Mouse (Mus musculus): ENCODE data around the gene Mypn. TPM values are rescaled to one million over a fixed set of nuclear protein-coding genes. Genes with fewer than 3 reads are reported as not detected.

Gene Mypn
- polyA plus RNA-seq, 2 experiments: 0.03 to 0.05 TPM

DNA sequence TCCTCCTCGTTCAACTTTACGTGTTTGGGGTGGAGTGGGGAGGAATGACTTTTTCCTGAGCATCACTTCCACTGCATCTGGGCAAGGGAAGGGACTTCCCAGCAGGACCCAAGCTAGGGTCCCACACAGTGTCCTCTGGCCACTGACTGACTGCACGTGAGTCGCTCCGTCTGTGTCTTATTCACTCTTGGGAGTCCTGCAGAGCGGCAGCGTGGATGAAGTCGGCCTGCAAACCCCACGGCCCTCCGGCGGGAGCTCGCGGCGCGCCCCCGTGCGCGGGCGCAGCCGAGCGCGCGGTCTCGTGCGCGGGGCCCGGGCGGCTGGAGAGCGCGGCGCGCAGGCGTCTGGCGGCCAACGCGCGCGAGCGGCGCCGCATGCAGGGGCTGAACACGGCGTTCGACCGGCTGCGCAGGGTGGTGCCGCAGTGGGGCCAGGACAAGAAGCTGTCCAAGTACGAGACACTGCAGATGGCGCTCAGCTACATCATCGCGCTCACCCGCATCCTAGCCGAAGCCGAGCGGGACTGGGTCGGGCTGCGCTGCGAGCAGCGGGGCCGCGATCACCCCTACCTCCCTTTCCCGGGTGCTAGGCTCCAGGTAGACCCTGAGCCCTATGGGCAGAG, 103.7 kb downstream of the Mypn start:
- Histone ChIP-seq H3K27me3 (ENCODE audit: control insufficient read depth, insufficient read depth, low read length) (peaks cover 33% of the 10 kb centered on the region), H3K9me3 (ENCODE audit: control insufficient read depth, low read length) (no peaks in the 10 kb centered on the region), H3K9ac (replicated peaks) (no peak overlapping the region), H3K4me1 (replicated peaks; ENCODE audit: control insufficient read depth in 2 of 2, insufficient read depth in 2 of 2, low read length in 1 of 2) (no peaks in the 10 kb centered on the region), H3K27ac (no peak overlapping the region), H3K4me3 (ENCODE audit: insufficient read depth in 1 of 2, low read depth in 2 of 2, low read length in 2 of 2) (peak overlapping the region; percentile 27 to 49), H3K36me3 (replicated peaks; ENCODE audit: control insufficient read depth, insufficient read depth, low read depth) (no peaks in the 10 kb centered on the region), H3K4me2 (ENCODE audit: low read depth) (peak overlapping the region; percentile 67)
- ATAC-seq (ENCODE audit: insufficient read depth) (no peak), DNase-seq (ENCODE audit: low read depth in 3 of 3, low spot score in 3 of 3) (no peak)
- WGBS (ENCODE audit: insufficient replicate concordance): under 1% methylated on average over 62 of the region's 62 CpGs
- TF ChIP-seq CTCF (IDR thresholded peaks at IDR 0.05; ENCODE audit: low read depth) (no peak), EP300 (IDR thresholded peaks at IDR 0.05; ENCODE audit: low read depth) (no peak)

DNA sequence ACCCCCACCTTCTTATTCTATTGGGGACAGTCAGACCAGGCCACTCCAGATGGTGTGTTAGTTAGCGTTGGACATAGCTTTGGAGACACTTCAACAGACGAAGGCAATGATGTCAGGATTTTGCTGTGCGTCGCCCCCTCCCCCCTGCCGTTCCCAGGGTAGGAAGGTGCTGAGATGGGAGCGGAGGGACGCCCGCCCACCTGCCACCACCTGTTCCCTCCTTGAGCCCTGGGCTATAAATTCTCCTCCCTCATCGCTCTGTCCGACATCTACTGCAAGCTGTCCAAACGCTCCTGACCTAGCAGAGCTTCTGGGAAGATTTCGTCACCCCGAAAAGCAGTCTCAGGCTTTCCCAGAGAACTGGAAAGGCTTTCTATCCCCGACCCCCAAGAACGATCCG, 104.2 kb downstream of the Mypn start, which contains the start of gene Atoh7:
TSS of gene Atoh7 (plus strand) at position 131 of the 400 bp plus-strand sequence.
- peaks cover 33% of the 10 kb centered on the region for H3K27me3 ChIP-seq (ENCODE audit: control insufficient read depth, insufficient read depth, low read length)
- H3K4me3 ChIP-seq (ENCODE audit: insufficient read depth in 1 of 2, low read depth in 2 of 2, low read length in 2 of 2): peak within 1 kb of the TSS; percentile 27 to 49
- no peak within 1 kb of the TSS for H3K27ac ChIP-seq
- no peaks in the 10 kb centered on the region for H3K4me1 ChIP-seq (replicated peaks; ENCODE audit: control insufficient read depth in 2 of 2, insufficient read depth in 2 of 2, low read length in 1 of 2)
- no peak for TF ChIP-seq CTCF (IDR thresholded peaks at IDR 0.05; ENCODE audit: low read depth)
- no peak for TF ChIP-seq EP300 (IDR thresholded peaks at IDR 0.05; ENCODE audit: low read depth)
- no peaks in the 10 kb centered on the region for H3K36me3 ChIP-seq (replicated peaks; ENCODE audit: control insufficient read depth, insufficient read depth, low read depth)
- ATAC-seq (ENCODE audit: insufficient read depth) (no peak), DNase-seq (ENCODE audit: low read depth in 3 of 3, low spot score in 3 of 3) (no peak)
- H3K9ac ChIP-seq (replicated peaks): no peak within 1 kb of the TSS
- 15% methylated on average over 16 of the region's 16 CpGs for WGBS (ENCODE audit: insufficient replicate concordance)
- H3K9me3 ChIP-seq (ENCODE audit: control insufficient read depth, low read length): no peaks in the 10 kb centered on the region
- peak within 1 kb of the TSS; percentile 67 for H3K4me2 ChIP-seq (ENCODE audit: low read depth)

- Histone ChIP-seq H3K4me3 (ENCODE audit: insufficient read depth in 1 of 2, low read depth in 2 of 2, low read length in 2 of 2) (no peak overlapping the region), H3K9ac (replicated peaks) (no peak overlapping the region), H3K9me3 (ENCODE audit: control insufficient read depth, low read length) (no peaks in the 10 kb centered on the region), H3K4me1 (replicated peaks; ENCODE audit: control insufficient read depth in 2 of 2, insufficient read depth in 2 of 2, low read length in 1 of 2) (no peaks in the 10 kb centered on the region), H3K36me3 (replicated peaks; ENCODE audit: control insufficient read depth, insufficient read depth, low read depth) (no peaks in the 10 kb centered on the region), H3K27me3 (ENCODE audit: control insufficient read depth, insufficient read depth, low read length) (peaks cover 33% of the 10 kb centered on the region), H3K4me2 (ENCODE audit: low read depth) (no peak overlapping the region), H3K27ac (no peak overlapping the region)
- no peak for ATAC-seq (ENCODE audit: insufficient read depth)
- 58% methylated on average over 12 of the region's 12 CpGs for WGBS (ENCODE audit: insufficient replicate concordance)
- DNase-seq (ENCODE audit: low read depth in 3 of 3, low spot score in 3 of 3): no peak
- TF ChIP-seq CTCF (IDR thresholded peaks at IDR 0.05; ENCODE audit: low read depth) (no peak), EP300 (IDR thresholded peaks at IDR 0.05; ENCODE audit: low read depth) (no peak)
Observed at GRCm38 (mm10) chr10:63098191-63098590, 105.6 kb downstream of the Mypn start.

DNA sequence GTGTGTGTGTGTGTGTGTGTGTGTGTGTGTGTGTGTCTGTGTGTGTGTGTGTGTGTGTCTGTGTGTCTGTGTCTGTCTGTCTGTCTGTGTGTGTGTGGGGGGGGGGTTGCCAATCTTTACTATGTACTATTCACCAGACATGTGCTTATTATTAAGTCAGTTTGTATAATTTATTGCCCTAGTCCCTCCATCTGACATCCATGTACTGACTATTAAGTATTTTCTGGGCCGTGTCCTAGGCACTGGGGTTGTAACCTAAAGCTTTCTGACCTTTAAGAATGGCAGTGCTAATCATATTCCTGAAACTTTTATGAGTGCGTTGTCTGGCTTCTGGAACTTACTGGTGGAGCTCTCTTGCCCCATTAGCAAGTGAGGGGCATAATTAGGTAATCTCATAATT, 107.0 kb downstream of the Mypn start:
- TF ChIP-seq CTCF (IDR thresholded peaks at IDR 0.05; ENCODE audit: low read depth) (no peak), EP300 (IDR thresholded peaks at IDR 0.05; ENCODE audit: low read depth) (no peak)
- Histone ChIP-seq H3K4me3 (ENCODE audit: insufficient read depth in 1 of 2, low read depth in 2 of 2, low read length in 2 of 2) (no peak overlapping the region), H3K27ac (no peak overlapping the region), H3K9me3 (ENCODE audit: control insufficient read depth, low read length) (no peaks in the 10 kb centered on the region), H3K4me2 (ENCODE audit: low read depth) (no peak overlapping the region), H3K9ac (replicated peaks) (no peak overlapping the region), H3K27me3 (ENCODE audit: control insufficient read depth, insufficient read depth, low read length) (peaks cover 30% of the 10 kb centered on the region), H3K4me1 (replicated peaks; ENCODE audit: control insufficient read depth in 2 of 2, insufficient read depth in 2 of 2, low read length in 1 of 2) (no peaks in the 10 kb centered on the region), H3K36me3 (replicated peaks; ENCODE audit: control insufficient read depth, insufficient read depth, low read depth) (no peaks in the 10 kb centered on the region)
- ATAC-seq (ENCODE audit: insufficient read depth): no peak
- no peak for DNase-seq (ENCODE audit: low read depth in 3 of 3, low spot score in 3 of 3)
- WGBS (ENCODE audit: insufficient replicate concordance): 62% methylated on average over 2 of the region's 2 CpGs

- 57% methylated on average over 10 of the region's 10 CpGs for WGBS (ENCODE audit: insufficient replicate concordance)
- Histone ChIP-seq H3K9me3 (ENCODE audit: control insufficient read depth, low read length) (no peaks in the 10 kb centered on the region), H3K36me3 (replicated peaks; ENCODE audit: control insufficient read depth, insufficient read depth, low read depth) (no peaks in the 10 kb centered on the region), H3K4me1 (replicated peaks; ENCODE audit: control insufficient read depth in 2 of 2, insufficient read depth in 2 of 2, low read length in 1 of 2) (no peaks in the 10 kb centered on the region), H3K27me3 (ENCODE audit: control insufficient read depth, insufficient read depth, low read length) (peaks cover 11% of the 10 kb centered on the region), H3K9ac (replicated peaks) (no peak overlapping the region), H3K4me3 (ENCODE audit: insufficient read depth in 1 of 2, low read depth in 2 of 2, low read length in 2 of 2) (no peak overlapping the region), H3K4me2 (ENCODE audit: low read depth) (no peak overlapping the region), H3K27ac (no peak overlapping the region)
- ATAC-seq (ENCODE audit: insufficient read depth): no peak
- DNase-seq (ENCODE audit: low read depth in 3 of 3, low spot score in 3 of 3): no peak
- TF ChIP-seq CTCF (IDR thresholded peaks at IDR 0.05; ENCODE audit: low read depth): no peak
Observed at GRCm38 (mm10) chr10:63092616-63093550, 110.9 kb downstream of the Mypn start.

Measured in liver, embryonic 14.5 days (tissue).